Mouse (Mus musculus): Measurements from ENCODE around the gene AB124611. TPM values are rescaled to one million over a fixed set of nuclear protein-coding genes. Genes with fewer than 3 reads are reported as not detected.
A peak's percentile ranks its signal among the peaks of the same experiment; 100 is the strongest.

Gene AB124611
- total and polyA plus RNA-seq, 2 experiments, result 3.4 to 3.5 TPM

- H3K36me3 ChIP-seq (ENCODE audit: control insufficient read depth, insufficient read depth, low read length), result no peaks in the 10 kb centered on the region
- H3K27ac ChIP-seq (replicated peaks; ENCODE audit: insufficient read depth, low read depth, low read length), result no peak overlapping the region
- TF ChIP-seq POLR2A (IDR thresholded peaks at IDR 0.05; ENCODE audit: extremely low read depth, insufficient read depth, low read length) (no peak), CTCF (IDR thresholded peaks at IDR 0.05; ENCODE audit: low read depth, low read length) (no peak)
- peaks cover 2% of the 10 kb centered on the region; the same call in 1 of the 2 replicates for H3K4me1 ChIP-seq (ENCODE audit: control insufficient read depth, insufficient read depth, low read length)
- 61% methylated on average over 1 of the region's 1 CpGs for WGBS
- no peak overlapping the region for H3K4me3 ChIP-seq (ENCODE audit: insufficient read depth, low read depth, low read length)
- peak; percentile 68 for DNase-seq (ENCODE audit: extremely low read depth, low read depth, low spot score)
- H3K27me3 ChIP-seq (ENCODE audit: control insufficient read depth, insufficient read depth, low read length), result no peaks in the 10 kb centered on the region
- 0 out of 2 replicates have a peak, but pooled peaks cover 8% of the 10 kb centered on the region for H3K79me2 ChIP-seq (ENCODE audit: control insufficient read depth, insufficient read depth, low read length)
- no peak overlapping the region for H3K9ac ChIP-seq (ENCODE audit: low read depth, low read length)
Observed at GRCm38 (mm10) chr9:21564420-21564819, 38.4 kb downstream of the AB124611 start.

GRCm38 (mm10) chr9:21565004-21565586 is 39.1 kb downstream of the AB124611 start:
- H3K79me2 ChIP-seq (ENCODE audit: control insufficient read depth, insufficient read depth, low read length), result 0 out of 2 replicates have a peak, but pooled peaks cover 8% of the 10 kb centered on the region
- H3K27me3 ChIP-seq (ENCODE audit: control insufficient read depth, insufficient read depth, low read length), result no peaks in the 10 kb centered on the region
- WGBS, result 80% methylated on average over 4 of the region's 4 CpGs
- DNase-seq (ENCODE audit: extremely low read depth, low read depth, low spot score), result no peak
- no peak overlapping the region for H3K27ac ChIP-seq (replicated peaks; ENCODE audit: insufficient read depth, low read depth, low read length)
- no peak overlapping the region for H3K4me3 ChIP-seq (ENCODE audit: insufficient read depth, low read depth, low read length)
- no peak overlapping the region for H3K9ac ChIP-seq (ENCODE audit: low read depth, low read length)
- H3K4me1 ChIP-seq (ENCODE audit: control insufficient read depth, insufficient read depth, low read length), result peaks cover 2% of the 10 kb centered on the region; the same call in 1 of the 2 replicates
- TF ChIP-seq POLR2A (IDR thresholded peaks at IDR 0.05; ENCODE audit: extremely low read depth, insufficient read depth, low read length) (no peak), CTCF (IDR thresholded peaks at IDR 0.05; ENCODE audit: low read depth, low read length) (no peak)
- H3K36me3 ChIP-seq (ENCODE audit: control insufficient read depth, insufficient read depth, low read length), result peaks cover 5% of the 10 kb centered on the region

- Histone ChIP-seq H3K4me3 (ENCODE audit: insufficient read depth, low read depth, low read length) (no peak overlapping the region), H3K4me1 (ENCODE audit: control insufficient read depth, insufficient read depth, low read length) (peaks cover 2% of the 10 kb centered on the region), H3K27me3 (ENCODE audit: control insufficient read depth, insufficient read depth, low read length) (no peaks in the 10 kb centered on the region), H3K36me3 (ENCODE audit: control insufficient read depth, insufficient read depth, low read length) (peaks cover 13% of the 10 kb centered on the region), H3K9ac (ENCODE audit: low read depth, low read length) (no peak overlapping the region), H3K79me2 (ENCODE audit: control insufficient read depth, insufficient read depth, low read length) (0 out of 2 replicates have a peak, but pooled peaks cover 8% of the 10 kb centered on the region), H3K27ac (replicated peaks; ENCODE audit: insufficient read depth, low read depth, low read length) (no peak overlapping the region)
- DNase-seq (ENCODE audit: extremely low read depth, low read depth, low spot score), result no peak
- TF ChIP-seq POLR2A (IDR thresholded peaks at IDR 0.05; ENCODE audit: extremely low read depth, insufficient read depth, low read length) (no peak), CTCF (IDR thresholded peaks at IDR 0.05; ENCODE audit: low read depth, low read length) (no peak)
- 85% methylated on average over 1 of the region's 1 CpGs for WGBS
Observed at GRCm38 (mm10) chr9:21566538-21566937, 40.6 kb downstream of the AB124611 start.

GRCm38 (mm10) chr9:21567051-21567450 is 41.1 kb downstream of the AB124611 start:
- Histone ChIP-seq H3K27ac (replicated peaks; ENCODE audit: insufficient read depth, low read depth, low read length) (no peak overlapping the region), H3K27me3 (ENCODE audit: control insufficient read depth, insufficient read depth, low read length) (no peaks in the 10 kb centered on the region), H3K4me1 (ENCODE audit: control insufficient read depth, insufficient read depth, low read length) (peaks cover 2% of the 10 kb centered on the region), H3K4me3 (ENCODE audit: insufficient read depth, low read depth, low read length) (no peak overlapping the region), H3K36me3 (ENCODE audit: control insufficient read depth, insufficient read depth, low read length) (peaks cover 18% of the 10 kb centered on the region), H3K79me2 (ENCODE audit: control insufficient read depth, insufficient read depth, low read length) (0 out of 2 replicates have a peak, but pooled peaks cover 8% of the 10 kb centered on the region), H3K9ac (ENCODE audit: low read depth, low read length) (no peak overlapping the region)
- peak; percentile 26 for DNase-seq (ENCODE audit: extremely low read depth, low read depth, low spot score)
- 25% methylated on average over 2 of the region's 2 CpGs for WGBS
- no peak for TF ChIP-seq POLR2A (IDR thresholded peaks at IDR 0.05; ENCODE audit: extremely low read depth, insufficient read depth, low read length)
- no peak for TF ChIP-seq CTCF (IDR thresholded peaks at IDR 0.05; ENCODE audit: low read depth, low read length)

GRCm38 (mm10) chr9:21568657-21569255 is 42.8 kb downstream of the AB124611 start:
- 66% methylated on average over 8 of the region's 8 CpGs for WGBS
- peaks cover 19% of the 10 kb centered on the region for H3K36me3 ChIP-seq (ENCODE audit: control insufficient read depth, insufficient read depth, low read length)

More at GRCm38 (mm10) chr9:21568657-21569255, 42.8 kb downstream of the AB124611 start:
- Histone ChIP-seq H3K4me1 (ENCODE audit: control insufficient read depth, insufficient read depth, low read length) (peaks cover 2% of the 10 kb centered on the region), H3K9ac (ENCODE audit: low read depth, low read length) (no peak overlapping the region), H3K79me2 (ENCODE audit: control insufficient read depth, insufficient read depth, low read length) (0 out of 2 replicates have a peak, but pooled peaks cover 8% of the 10 kb centered on the region), H3K4me3 (ENCODE audit: insufficient read depth, low read depth, low read length) (no peak overlapping the region), H3K27ac (replicated peaks; ENCODE audit: insufficient read depth, low read depth, low read length) (no peak overlapping the region), H3K27me3 (ENCODE audit: control insufficient read depth, insufficient read depth, low read length) (no peaks in the 10 kb centered on the region)
- DNase-seq (ENCODE audit: extremely low read depth, low read depth, low spot score), result peak; percentile 29
- no peak for TF ChIP-seq POLR2A (IDR thresholded peaks at IDR 0.05; ENCODE audit: extremely low read depth, insufficient read depth, low read length)
- TF ChIP-seq CTCF (IDR thresholded peaks at IDR 0.05; ENCODE audit: low read depth, low read length), result no peak

All from liver, adult 2 months (tissue).